Mouse (Mus musculus) cerebellum, adult 8-10 months (tissue): Measurements from ENCODE around the gene Hsd11b1.
"Not testable (repeated sequence)": the region's sequence is repeated elsewhere in the genome, so short reads cannot be mapped to it uniquely, and the experiment has no call there.

Source experiments
- DNase-seq: peaks from one replicate; pipeline ENCODE4 v3.0.0; 2022

The Hsd11b1 gene

GRCm38 (mm10) chr1:193278414-193279045 lies 14.7 kb upstream of the Hsd11b1 start:
- no peak for DNase-seq

- no peak for DNase-seq
Observed at GRCm38 (mm10) chr1:193274407-193275071, 10.7 kb upstream of the Hsd11b1 start.

DNA sequence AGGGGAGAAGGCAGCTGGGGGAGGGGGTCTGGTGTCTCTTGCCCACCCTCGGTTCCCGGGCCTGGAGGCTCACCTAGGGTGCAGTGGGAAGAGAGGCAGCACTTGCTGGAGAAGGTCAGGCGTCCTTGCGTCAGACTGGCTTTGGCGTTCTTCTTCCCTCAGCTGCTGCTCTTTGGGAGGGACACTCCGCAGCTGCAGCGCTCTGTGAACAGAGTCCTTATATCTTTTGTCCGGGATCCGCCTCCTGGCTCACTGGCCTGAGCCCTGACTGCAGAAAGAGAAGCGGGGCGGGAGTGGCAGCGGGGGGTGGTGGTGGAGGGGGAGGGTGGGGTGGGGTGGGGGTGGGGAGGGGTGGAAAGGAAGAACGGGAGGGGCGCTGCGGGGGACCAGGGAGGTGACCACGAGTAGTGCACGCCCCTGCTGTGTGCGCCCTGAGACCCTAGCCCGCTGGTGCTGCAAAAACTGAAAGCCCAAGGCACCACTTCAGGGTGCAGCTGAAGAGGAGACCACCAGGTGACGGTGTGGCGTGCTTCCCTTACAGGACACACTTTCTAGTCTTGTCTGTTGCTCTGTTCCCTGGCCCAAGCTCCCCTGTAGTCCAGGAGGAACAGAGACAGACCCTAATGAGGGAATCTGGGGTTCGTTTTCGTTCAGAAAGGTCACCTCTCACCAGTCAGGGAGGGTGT lies 9.2 kb upstream of the Hsd11b1 start, which contains the start of gene G0s2:
G0s2 (minus strand) TSS at position 302 of the 686 bp plus-strand sequence.
- DNase-seq, result peak; percentile 43

DNA sequence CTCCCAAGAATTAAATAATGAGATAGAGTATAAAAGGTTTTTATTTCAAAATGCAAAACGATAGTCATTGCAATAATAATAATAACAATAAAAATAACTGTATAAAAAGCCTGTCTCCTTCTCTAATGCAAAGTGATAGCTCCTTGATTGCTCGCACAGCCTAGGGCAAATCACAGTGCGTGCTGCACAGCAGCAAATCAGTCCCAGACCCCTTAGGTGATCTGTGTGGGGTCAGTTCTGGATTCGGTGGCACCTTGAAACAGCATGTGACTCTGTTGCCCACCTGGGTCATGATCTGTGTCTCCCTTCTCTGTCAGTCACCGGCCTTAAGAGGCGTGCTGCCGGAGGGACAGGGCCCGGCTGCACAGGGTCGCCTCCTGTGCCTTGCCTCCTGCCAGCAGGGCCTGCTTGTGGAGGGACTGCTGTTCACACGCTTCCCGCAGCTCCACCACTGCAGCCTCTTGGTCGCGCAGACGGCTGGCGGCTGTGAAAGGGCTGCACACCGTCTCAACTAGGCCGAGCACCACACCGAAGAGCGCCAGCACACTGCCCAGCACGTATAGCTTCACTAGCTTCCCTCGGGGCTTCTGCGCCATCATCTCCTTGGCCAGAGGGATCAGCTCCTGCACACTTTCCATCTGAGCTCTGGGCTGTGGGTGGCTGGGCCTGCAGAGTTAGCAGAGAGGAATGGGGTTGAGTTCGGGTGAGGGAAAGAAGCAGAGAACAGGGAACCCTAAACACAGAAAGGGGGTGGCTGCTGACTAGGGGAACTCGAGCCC lies 8.5 kb upstream of the Hsd11b1 start:
- peak; percentile 33 for DNase-seq

DNA sequence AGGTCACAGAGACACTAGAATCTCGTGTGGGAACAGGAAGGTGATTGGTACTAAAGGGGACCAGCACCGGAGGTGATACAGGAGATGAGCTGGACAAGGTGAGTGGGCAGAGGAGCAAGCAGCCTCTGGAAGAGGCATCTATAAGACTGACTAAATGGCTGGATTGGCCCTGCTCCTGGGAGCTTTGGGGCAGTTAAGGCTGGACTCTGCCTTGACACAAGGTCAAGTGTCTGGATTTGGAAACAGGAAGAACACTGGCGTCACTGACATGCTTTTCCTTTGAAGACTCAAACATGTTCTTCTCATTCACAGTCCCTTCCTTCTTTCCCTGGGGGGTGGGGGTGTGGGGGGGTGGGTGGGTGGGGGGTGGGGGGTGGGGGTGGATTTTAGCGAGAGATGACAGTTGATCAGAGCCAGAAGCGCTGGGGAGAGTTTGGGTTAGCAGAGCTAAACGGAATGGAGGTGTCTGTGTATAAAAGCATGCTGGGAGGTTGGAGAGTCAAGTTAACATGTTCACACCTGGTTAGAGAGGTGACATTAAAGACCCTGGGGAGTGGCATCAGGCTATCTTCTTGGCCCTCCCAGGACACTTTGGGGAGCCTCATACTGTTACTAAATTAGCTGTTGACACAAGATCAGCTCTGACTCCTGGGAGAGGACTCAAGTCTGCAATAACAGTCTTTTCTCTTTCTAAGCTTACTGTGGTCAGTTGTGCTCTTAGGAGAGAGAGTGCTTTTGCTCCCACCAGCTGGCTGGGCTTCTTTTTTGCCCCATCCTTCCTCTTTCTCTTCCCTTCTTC lies 7.3 kb upstream of the Hsd11b1 start:
- no peak for DNase-seq

- DNase-seq, result no peak
Observed at GRCm38 (mm10) chr1:193265734-193266133, 1.9 kb upstream of the Hsd11b1 start.

GRCm38 (mm10) chr1:193263026-193263907 lies 608 bp downstream of the Hsd11b1 start:
- no peak for DNase-seq

DNA sequence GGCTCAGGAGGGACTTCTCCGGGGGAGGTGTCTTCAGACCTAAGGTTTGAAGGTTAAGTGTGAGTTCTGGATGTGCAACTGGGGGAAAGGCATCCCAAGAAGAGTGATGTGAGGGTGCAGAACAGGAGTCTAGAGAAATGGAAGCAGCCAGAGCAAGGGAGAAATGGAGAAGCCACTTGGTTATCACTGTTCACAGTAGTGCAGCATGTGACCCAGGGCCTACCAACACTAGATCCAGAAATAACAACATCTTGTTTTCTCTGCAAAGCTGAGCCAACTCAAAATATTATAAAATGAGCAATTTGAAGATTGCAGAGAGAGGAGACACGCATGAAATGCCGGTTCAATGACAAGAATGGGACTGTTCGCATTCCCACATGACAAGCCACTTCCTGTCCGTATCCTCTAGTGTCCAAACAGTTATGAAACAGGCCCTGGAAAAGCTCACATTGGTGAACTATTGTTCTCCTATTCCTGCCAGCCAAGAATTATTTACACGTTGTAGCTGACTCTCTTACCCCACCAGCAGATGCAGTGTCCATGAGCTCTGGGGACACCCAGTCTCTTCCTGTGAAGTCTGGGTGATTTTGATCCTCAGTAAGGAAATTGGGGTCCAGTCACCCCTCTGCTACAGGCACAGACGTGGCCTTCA lies 1.9 kb downstream of the Hsd11b1 start:
- no peak for DNase-seq

- no peak for DNase-seq
Observed at GRCm38 (mm10) chr1:193259559-193259958, 4.3 kb downstream of the Hsd11b1 start.

- peak; percentile 55 for DNase-seq
Observed at GRCm38 (mm10) chr1:193256621-193257098, 7.2 kb downstream of the Hsd11b1 start.

- DNase-seq, result no peak
Observed at GRCm38 (mm10) chr1:193256289-193256577, 7.6 kb downstream of the Hsd11b1 start.

GRCm38 (mm10) chr1:193255488-193256288 lies 8.2 kb downstream of the Hsd11b1 start:
- DNase-seq, result peak; percentile 79

DNA sequence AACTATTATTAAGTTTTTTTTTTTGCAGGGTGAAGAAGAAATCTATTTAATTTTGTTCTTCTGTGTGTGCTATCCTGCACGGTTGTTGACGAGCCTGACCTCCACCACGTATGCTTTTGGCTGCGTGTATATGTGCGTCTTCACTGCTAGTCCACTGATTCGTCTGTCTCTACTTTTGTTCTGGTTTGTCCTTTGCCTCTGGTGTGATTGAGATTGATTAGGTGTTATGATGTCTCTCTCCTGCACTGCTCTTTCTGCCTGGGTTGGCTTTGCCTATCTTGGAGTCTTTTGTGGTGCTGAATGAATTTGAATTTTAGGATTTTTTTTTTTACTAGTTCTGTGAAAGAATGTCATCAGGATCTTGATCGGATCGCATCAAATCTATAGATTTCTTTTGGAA lies 8.8 kb downstream of the Hsd11b1 start:
- DNase-seq, result no peak

DNA sequence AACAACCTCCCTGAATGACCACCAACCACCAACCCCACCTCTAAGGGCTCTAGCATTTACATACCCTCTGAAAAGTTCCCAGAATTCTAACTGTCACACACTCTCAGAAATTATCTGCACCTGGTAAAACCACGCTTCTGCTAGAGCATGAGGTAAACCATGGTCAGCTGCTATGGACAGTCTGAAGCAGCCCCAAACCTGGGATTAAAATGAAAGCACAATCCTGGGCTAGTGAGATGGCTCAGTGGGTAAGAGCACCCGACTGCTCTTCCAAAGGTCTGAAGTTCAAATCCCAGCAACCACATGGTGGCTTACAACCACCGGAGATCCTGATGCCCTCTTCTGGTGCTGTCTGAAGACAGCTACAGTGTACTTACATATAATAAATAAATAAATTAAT lies 10.0 kb downstream of the Hsd11b1 start:
- DNase-seq, result not testable (repeated sequence)

- DNase-seq, result no peak
Observed at GRCm38 (mm10) chr1:193252616-193253015, 11.3 kb downstream of the Hsd11b1 start.

GRCm38 (mm10) chr1:193251386-193251785 lies 12.5 kb downstream of the Hsd11b1 start:
- no peak for DNase-seq

DNA sequence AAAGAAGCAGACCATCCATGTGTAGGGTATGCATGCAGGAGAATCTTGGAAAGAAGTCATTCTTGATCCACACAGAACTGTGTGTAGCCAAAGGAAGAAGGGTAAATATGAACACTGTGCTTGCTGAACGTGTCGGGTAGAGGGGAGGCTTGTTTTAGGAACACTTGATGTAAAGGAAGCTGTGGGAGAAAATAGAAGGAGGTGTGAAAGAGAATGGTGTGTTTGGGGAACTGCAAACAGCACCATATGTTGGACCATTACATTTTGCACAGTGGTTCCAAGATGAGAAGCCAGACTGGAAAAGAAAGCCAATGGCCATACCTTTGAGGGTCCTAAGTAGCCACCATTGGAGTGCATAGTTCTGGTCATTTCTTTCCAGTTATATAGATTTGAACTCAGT lies 13.8 kb downstream of the Hsd11b1 start:
- DNase-seq, result no peak

- DNase-seq, result no peak
Observed at GRCm38 (mm10) chr1:193244235-193244634, 19.6 kb downstream of the Hsd11b1 start.

- DNase-seq, result no peak
Observed at GRCm38 (mm10) chr1:193243571-193244193, 20.2 kb downstream of the Hsd11b1 start.
